Mouse (Mus musculus): ENCODE results near the gene Tcl1b2. TPM values are rescaled to one million over a fixed set of nuclear protein-coding genes. Genes with fewer than 3 reads are reported as not detected.
A peak's percentile ranks its signal among the peaks of the same experiment; 100 is the strongest.
"Not testable (repeated sequence)": the region's sequence is repeated elsewhere in the genome, so short reads cannot be mapped to it uniquely, and the experiment has no call there.

Tcl1b2 gene
- polyA plus RNA-seq, 1 experiment from 2014 or later: not detected

DNA sequence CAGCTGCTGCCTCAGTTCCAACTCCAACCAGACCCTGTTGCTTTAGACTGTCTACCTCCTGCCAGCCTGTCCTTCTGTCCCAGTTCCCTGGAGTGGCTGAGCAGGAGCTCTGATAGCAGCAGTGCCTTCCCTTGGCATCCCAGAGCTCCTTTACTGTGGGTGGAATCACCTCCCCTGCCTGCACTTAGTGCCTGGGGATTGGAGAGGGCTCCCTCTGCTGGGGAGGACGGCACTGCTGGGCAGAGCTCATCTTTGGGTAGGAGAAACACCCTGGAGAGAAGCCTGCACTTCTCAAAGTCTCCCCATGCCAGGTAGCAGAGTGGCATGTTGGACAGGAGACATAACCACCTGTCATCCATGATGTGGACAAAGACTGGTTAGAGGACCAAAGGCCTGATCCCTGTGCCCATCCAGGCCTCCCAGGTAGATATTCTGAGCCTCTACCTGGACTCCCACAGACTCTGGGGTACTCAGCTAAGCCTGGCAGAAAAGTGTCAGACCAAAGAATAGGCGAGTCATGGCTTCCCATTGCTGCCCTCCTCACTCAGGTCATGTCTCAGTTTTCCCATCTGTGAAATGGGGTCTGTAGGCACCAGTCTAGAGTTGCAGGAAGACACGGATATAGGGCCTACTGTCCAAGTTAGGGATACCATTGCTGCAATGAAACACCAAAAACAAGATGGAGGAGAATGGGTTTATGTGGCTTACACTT is 16.2 kb upstream of the Tcl1b2 start:
- not testable (repeated sequence) for H3K9me3 ChIP-seq; H3K27me3 ChIP-seq (ENCODE audit: insufficient read depth, poor library complexity, severe bottlenecking); H3K36me3 ChIP-seq; H3K4me3 ChIP-seq; H3K27ac ChIP-seq; H3K4me1 ChIP-seq
- DNase-seq (ENCODE audit: low spot score): peak; percentile 57
- WGBS: 56% methylated on average over 3 of the region's 3 CpGs

GRCm38 (mm10) chr12:105134167-105134566 is 11.6 kb upstream of the Tcl1b2 start:
- H3K27me3 ChIP-seq (ENCODE audit: insufficient read depth, poor library complexity, severe bottlenecking); H3K4me3 ChIP-seq; H3K27ac ChIP-seq; H3K4me1 ChIP-seq; DNase-seq (ENCODE audit: low spot score); H3K36me3 ChIP-seq; H3K9me3 ChIP-seq: not testable (repeated sequence)
- WGBS: 59% methylated on average over 2 of the region's 2 CpGs

DNA sequence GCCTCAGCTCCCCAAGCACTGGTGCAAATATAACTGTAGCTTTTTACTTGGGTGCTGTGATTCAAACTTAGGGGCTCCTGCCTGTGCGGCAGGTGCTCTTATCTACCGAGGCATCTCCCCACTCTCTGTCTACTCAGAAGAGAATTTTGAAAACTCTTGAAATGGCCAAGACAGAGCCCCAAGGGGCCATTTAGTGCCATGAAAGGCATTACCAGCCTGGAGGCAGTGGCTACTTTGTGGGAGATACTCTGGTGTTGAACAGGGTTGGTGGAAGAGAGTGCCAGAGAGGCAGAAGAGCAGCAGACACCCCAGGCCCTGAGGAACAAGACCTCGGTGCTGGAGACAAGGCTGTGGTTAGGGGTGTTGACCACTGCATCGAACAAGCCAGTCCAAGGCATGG is 11.0 kb upstream of the Tcl1b2 start:
- H3K4me3 ChIP-seq; H3K36me3 ChIP-seq; H3K27ac ChIP-seq; H3K4me1 ChIP-seq; H3K27me3 ChIP-seq (ENCODE audit: insufficient read depth, poor library complexity, severe bottlenecking); H3K9me3 ChIP-seq: not testable (repeated sequence)
- DNase-seq (ENCODE audit: low spot score): peak; percentile 53
- 76% methylated on average over 4 of the region's 4 CpGs for WGBS

GRCm38 (mm10) chr12:105137729-105138128 is 8.1 kb upstream of the Tcl1b2 start:
- not testable (repeated sequence) for H3K4me3 ChIP-seq; H3K4me1 ChIP-seq; H3K27ac ChIP-seq; DNase-seq (ENCODE audit: low spot score); H3K27me3 ChIP-seq (ENCODE audit: insufficient read depth, poor library complexity, severe bottlenecking); H3K36me3 ChIP-seq; H3K9me3 ChIP-seq
- 76% methylated on average over 1 of the region's 1 CpGs for WGBS

DNA sequence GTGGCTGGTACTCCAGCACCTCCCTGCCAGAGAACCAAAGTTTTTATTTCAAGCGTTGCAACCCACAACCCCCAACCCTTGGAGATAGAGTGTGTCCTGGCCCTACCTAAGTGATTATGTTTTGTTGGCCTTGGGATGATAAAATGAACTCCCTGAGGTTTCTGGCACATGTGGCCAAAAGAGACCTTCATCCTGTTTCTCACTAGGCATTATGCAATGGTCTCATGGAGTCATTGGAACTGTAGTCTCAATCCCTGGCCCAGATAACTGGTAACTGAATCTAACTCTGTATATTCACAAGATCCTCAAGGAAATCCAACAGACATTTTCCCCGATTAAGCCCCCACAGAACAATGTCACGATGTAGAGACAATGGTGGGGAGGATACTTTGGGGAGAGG is 2.7 kb upstream of the Tcl1b2 start:
- WGBS: 84% methylated on average over 3 of the region's 3 CpGs
- Histone ChIP-seq H3K4me3 (no peak overlapping the region), H3K4me1 (no peaks in the 10 kb centered on the region), H3K27ac (no peak overlapping the region), H3K9me3 (no peaks in the 10 kb centered on the region), H3K27me3 (ENCODE audit: insufficient read depth, poor library complexity, severe bottlenecking) (no peaks in the 10 kb centered on the region), H3K36me3 (no peaks in the 10 kb centered on the region)
- DNase-seq (ENCODE audit: low spot score): no peak

DNA sequence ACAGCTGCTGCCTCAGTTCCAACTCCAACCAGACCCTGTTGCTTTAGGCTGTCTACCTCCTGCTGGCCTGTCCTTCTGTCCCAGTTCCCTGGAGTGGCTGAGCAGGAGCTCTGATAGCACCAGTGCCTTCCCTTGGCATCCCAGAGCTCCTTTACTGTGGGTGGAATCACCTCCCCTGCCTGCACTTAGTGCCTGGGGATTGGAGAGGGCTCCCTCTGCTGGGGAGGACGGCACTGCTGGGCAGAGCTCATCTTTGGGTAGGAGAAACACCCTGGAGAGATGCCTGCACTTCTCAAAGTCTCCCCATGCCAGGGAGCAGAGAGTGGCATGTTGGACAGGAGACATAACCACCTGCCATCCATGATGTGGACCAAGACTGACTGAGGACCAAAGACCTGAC is 886 bp upstream of the Tcl1b2 start:
- not testable (repeated sequence) for H3K4me3 ChIP-seq; H3K9me3 ChIP-seq; DNase-seq (ENCODE audit: low spot score); H3K27me3 ChIP-seq (ENCODE audit: insufficient read depth, poor library complexity, severe bottlenecking); H3K4me1 ChIP-seq; H3K36me3 ChIP-seq; H3K27ac ChIP-seq
- 38% methylated on average over 1 of the region's 1 CpGs for WGBS

DNA sequence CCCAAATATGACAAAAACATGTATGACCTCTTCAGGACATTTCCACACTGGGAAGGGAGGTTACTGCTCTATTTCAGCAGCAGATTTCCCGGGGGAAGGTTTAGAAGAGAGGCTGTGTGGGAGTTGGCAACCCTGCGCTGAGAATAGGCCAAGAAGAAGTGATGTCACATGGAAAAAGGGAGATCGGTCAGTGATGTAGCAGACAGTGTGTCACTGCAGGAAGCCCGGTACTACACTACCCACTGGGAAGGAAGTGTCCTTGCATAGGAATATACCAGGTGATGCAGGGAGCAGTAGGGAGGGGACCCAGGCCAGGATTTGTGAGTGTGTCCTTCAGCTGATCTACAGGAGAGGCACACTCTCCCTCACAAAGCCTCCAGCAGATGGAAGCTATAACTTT is 9.5 kb downstream of the Tcl1b2 start:
- H3K36me3 ChIP-seq; H3K9me3 ChIP-seq; H3K4me3 ChIP-seq; DNase-seq (ENCODE audit: low spot score); H3K4me1 ChIP-seq; H3K27me3 ChIP-seq (ENCODE audit: insufficient read depth, poor library complexity, severe bottlenecking); H3K27ac ChIP-seq: not testable (repeated sequence)
- WGBS: 69% methylated on average over 4 of the region's 4 CpGs

- WGBS: 77% methylated on average over 6 of the region's 6 CpGs
Measured at GRCm38 (mm10) chr12:105158842-105159241, 13.0 kb downstream of the Tcl1b2 start.

DNA sequence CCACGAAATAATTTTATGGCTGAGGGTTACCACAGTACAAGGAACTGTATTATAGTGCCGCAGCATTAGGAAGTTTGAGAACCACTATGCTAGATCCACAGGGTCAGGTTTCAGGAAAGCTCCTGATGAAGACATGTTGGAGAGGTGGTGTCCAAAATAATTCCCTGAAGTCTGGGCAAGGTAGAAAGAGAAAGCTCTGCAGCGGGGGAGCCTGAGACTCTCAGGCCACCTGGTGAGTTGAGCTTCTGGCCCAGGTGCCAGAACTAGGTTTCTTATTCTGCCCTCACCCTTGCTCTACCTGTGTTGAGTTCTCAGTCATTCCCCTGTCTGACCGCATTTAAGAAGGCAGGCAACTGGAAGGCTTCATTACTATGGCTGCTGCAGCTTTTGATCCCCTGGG is 13.6 kb downstream of the Tcl1b2 start, which contains the start of gene Tcl1b1:
Gene Tcl1b1 (plus strand): TSS at position 301 of the 400 bp plus-strand sequence.
- Histone ChIP-seq H3K4me1 (no peaks in the 10 kb centered on the region), H3K4me3 (no peak within 1 kb of the TSS), H3K36me3 (no peaks in the 10 kb centered on the region), H3K27ac (no peak within 1 kb of the TSS), H3K9me3 (no peaks in the 10 kb centered on the region), H3K27me3 (ENCODE audit: insufficient read depth, poor library complexity, severe bottlenecking) (no peaks in the 10 kb centered on the region)
- WGBS: 68% methylated on average over 4 of the region's 4 CpGs
- DNase-seq (ENCODE audit: low spot score): no peak

More at GRCm38 (mm10) chr12:105158842-105159241, 13.0 kb downstream of the Tcl1b2 start:
- no peaks in the 10 kb centered on the region for H3K4me1 ChIP-seq
- DNase-seq (ENCODE audit: low spot score): no peak
- no peaks in the 10 kb centered on the region for H3K9me3 ChIP-seq
- H3K36me3 ChIP-seq: no peaks in the 10 kb centered on the region
- no peaks in the 10 kb centered on the region for H3K27me3 ChIP-seq (ENCODE audit: insufficient read depth, poor library complexity, severe bottlenecking)
- H3K27ac ChIP-seq: no peak overlapping the region
- no peak overlapping the region for H3K4me3 ChIP-seq

DNA sequence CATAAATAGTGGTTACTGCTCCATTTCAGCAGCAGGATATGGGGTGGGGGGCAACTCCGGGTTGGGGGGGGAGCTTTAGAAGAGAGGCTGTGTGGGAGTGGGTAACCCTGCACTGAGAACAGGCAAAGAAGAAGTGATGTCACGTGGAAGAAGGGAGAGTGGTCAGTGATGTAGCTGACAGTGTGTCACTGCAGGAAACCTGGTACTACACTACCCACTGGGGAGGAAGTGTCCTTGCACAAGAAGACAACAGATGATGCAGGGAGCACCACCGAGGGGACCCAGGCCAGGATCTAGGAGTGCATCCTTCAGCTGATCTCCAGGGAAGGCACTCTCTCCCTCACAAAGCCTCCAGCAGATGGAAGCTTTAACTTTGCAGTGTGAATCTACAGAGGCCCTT is 20.9 kb downstream of the Tcl1b2 start:
- Histone ChIP-seq H3K4me1 (no peaks in the 10 kb centered on the region), H3K9me3 (no peaks in the 10 kb centered on the region), H3K27ac (no peak overlapping the region), H3K36me3 (no peaks in the 10 kb centered on the region), H3K27me3 (ENCODE audit: insufficient read depth, poor library complexity, severe bottlenecking) (no peaks in the 10 kb centered on the region), H3K4me3 (no peak overlapping the region)
- WGBS: 57% methylated on average over 3 of the region's 3 CpGs
- DNase-seq (ENCODE audit: low spot score): no peak

DNA sequence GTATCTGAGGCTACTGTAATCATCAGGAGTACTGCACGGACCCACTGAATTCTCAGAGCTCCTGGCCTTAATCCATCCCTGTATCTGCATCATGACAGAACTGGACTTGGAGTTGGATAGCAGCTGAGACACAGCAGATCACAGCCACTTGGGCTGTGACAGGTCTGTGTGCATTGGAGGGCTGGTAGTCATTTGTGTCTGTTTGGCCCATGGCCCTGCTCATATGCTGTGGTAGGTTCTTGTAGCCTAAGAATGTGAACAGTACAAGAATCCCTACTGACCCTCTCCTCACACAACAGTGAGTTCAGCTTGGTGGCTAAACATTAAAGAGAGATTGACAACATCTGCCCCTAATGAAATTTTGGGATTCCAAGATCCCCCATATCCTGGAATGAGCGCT is 27.6 kb downstream of the Tcl1b2 start:
- no peak for DNase-seq (ENCODE audit: low spot score)
- no peaks in the 10 kb centered on the region for H3K9me3 ChIP-seq
- H3K4me3 ChIP-seq: no peak overlapping the region
- no peaks in the 10 kb centered on the region for H3K27me3 ChIP-seq (ENCODE audit: insufficient read depth, poor library complexity, severe bottlenecking)
- H3K36me3 ChIP-seq: no peaks in the 10 kb centered on the region
- WGBS: 74% methylated on average over 2 of the region's 2 CpGs
- H3K27ac ChIP-seq: no peak overlapping the region
- no peaks in the 10 kb centered on the region for H3K4me1 ChIP-seq

- not testable (repeated sequence) for H3K27me3 ChIP-seq (ENCODE audit: insufficient read depth, poor library complexity, severe bottlenecking); DNase-seq (ENCODE audit: low spot score); H3K4me1 ChIP-seq; H3K36me3 ChIP-seq; H3K27ac ChIP-seq; H3K9me3 ChIP-seq; H3K4me3 ChIP-seq
- 13% methylated on average over 2 of the region's 2 CpGs for WGBS
Measured at GRCm38 (mm10) chr12:105174318-105174717, 28.5 kb downstream of the Tcl1b2 start.

DNA sequence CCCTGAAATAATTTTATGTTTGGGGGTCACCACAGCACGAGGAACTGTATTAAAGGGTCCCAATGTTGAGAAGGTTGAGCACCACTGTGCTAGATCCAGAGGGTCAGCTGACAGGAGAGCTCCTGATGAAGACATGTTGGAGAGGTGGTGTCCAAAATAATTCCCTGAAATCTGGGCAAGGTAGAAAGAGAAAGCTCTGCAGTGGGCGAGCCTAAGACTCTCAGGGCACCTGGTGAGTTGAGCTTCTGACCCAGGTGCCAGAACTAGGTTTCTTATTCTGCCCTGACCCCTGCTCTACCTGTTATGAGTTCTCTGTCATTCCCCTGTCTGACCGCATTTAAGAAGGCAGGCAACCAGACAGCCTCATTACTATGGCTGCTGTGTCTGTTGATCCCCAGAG is 30.2 kb downstream of the Tcl1b2 start, which contains the start of gene Tcl1b5:
Gene Tcl1b5 (plus strand): TSS at position 301 of the 400 bp plus-strand sequence.
- not testable (repeated sequence) for H3K4me3 ChIP-seq; H3K36me3 ChIP-seq; DNase-seq (ENCODE audit: low spot score); H3K4me1 ChIP-seq; H3K27ac ChIP-seq; H3K9me3 ChIP-seq; H3K27me3 ChIP-seq (ENCODE audit: insufficient read depth, poor library complexity, severe bottlenecking)
- 56% methylated on average over 3 of the region's 3 CpGs for WGBS

DNA sequence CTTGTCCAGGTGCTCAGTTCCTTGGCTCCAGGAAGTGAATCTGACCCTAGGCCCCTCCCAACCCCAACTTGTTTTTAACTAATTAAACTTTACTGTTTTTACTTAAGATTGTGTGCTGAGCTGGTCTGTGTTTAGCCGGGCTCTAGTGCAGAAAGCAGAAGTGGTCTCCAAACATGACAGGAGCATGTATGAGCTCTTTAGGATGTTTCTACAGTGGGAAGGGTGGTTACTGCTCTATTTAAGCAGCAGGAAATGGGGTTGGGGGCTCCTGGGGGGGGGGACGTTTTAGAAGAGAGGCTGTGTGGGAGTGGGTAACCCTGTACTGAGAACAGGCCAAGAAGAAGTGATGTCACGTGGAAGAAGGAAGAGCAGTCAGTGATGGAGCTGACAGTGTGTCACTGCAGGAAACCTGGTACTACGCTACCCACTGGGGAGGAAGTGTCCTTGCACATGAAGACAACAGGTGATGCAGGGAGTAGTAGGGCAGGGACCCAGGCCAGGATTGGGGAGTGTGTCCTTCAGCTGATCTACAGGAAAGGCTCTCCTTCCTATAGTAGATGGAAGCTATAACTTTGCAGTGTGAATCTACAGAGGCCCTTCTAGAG is 35.3 kb downstream of the Tcl1b2 start:
- H3K36me3 ChIP-seq; H3K27me3 ChIP-seq (ENCODE audit: insufficient read depth, poor library complexity, severe bottlenecking); H3K4me3 ChIP-seq; H3K4me1 ChIP-seq; DNase-seq (ENCODE audit: low spot score); H3K9me3 ChIP-seq; H3K27ac ChIP-seq: not testable (repeated sequence)
- 75% methylated on average over 4 of the region's 4 CpGs for WGBS

Data from heart, embryonic 10.5 days (tissue).